Mouse (Mus musculus) megakaryocyte, embryonic 14.5 days (primary cell): Measurements from ENCODE around the gene Hdac7. TPM values are rescaled to one million over a fixed set of nuclear protein-coding genes. Genes with fewer than 3 reads are reported as not detected.
"Not testable (repeated sequence)": the region's sequence is repeated elsewhere in the genome, so short reads cannot be mapped to it uniquely, and the experiment has no call there.

Experiments used
- H3K27me3 ChIP-seq: replicated peaks from 2 replicates; pipeline ENCODE3; 2012; ENCODE audit warnings: inconsistent platforms
- H3K36me3 ChIP-seq: replicated peaks from 2 replicates; pipeline ENCODE3; 2012; ENCODE audit warnings: low read length, inconsistent platforms, mixed read lengths
- H3K4me1 ChIP-seq: 2 replicates; pipeline ENCODE4 v1.6.1; 2012; ENCODE audit warnings: inconsistent platforms
- H3K4me3 ChIP-seq: replicated peaks from 2 replicates; pipeline ENCODE3; 2012; ENCODE audit warnings: moderate library complexity, mild to moderate bottlenecking, inconsistent platforms
- H3K9me3 ChIP-seq: 2 replicates; pipeline ENCODE4 v1.6.1; 2012; ENCODE audit warnings: inconsistent platforms
- FLI1 ChIP-seq: IDR thresholded peaks from 2 replicates; pipeline ENCODE4 v1.6.1; 2012; ENCODE audit warnings: low read length, inconsistent platforms, mixed read lengths
- GATA1 ChIP-seq: IDR thresholded peaks from 3 replicates; pipeline ENCODE4 v1.6.1; 2012; ENCODE audit warnings: mixed read lengths, low read length, inconsistent platforms, borderline replicate concordance
- polyA plus RNA-seq: library from polyadenylated mRNA; stranded (reverse); fragments of >175 nt; gene quantifications from 2 replicates; pipeline ENCODE4 v1.2.3, GENCODE M21; 2012; ENCODE audit warnings: low replicate concordance; ENCODE audit not compliant: insufficient read depth

The Hdac7 gene
- polyA plus RNA-seq, 1 experiment: 31.2 TPM

DNA sequence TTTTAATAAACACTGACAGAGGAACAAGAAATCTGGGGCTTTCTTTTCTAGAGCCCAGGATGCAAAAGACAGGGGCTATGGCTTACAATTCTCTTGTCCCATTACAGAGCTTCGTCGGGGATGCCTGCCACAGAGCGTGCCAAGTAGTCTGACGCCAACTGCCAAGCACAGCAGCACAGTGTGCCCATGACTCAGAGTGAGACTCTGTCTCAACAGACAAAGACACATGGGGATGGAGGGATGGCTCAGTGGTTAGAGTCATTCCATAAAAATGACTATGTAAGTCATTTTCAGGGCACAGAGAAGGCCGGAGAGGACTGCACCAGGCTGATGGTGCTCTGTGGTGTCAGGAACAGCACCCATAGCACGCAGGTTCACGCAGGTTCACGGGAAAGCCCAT lies 27.9 kb upstream of the Hdac7 start:
- TF ChIP-seq GATA1: no peak
- no peak for TF ChIP-seq FLI1
- peaks cover 13% of the 10 kb centered on the region; the same call in 1 of the 2 replicates for H3K4me1 ChIP-seq
- 0 out of 2 replicates have a peak, but pooled peaks cover under 1% of the 10 kb centered on the region for H3K9me3 ChIP-seq
- no peak overlapping the region for H3K4me3 ChIP-seq
- no peaks in the 10 kb centered on the region for H3K36me3 ChIP-seq
- H3K27me3 ChIP-seq: peaks cover 24% of the 10 kb centered on the region

- Histone ChIP-seq H3K4me1 (peaks cover 13% of the 10 kb centered on the region; the same call in 1 of the 2 replicates), H3K36me3 (peaks cover 3% of the 10 kb centered on the region), H3K4me3 (no peak overlapping the region), H3K9me3 (peaks cover 8% of the 10 kb centered on the region), H3K27me3 (peaks cover 20% of the 10 kb centered on the region)
- TF ChIP-seq GATA1: no peak
- TF ChIP-seq FLI1: no peak
Observed at GRCm38 (mm10) chr15:97871055-97872030, 27.0 kb upstream of the Hdac7 start.

DNA sequence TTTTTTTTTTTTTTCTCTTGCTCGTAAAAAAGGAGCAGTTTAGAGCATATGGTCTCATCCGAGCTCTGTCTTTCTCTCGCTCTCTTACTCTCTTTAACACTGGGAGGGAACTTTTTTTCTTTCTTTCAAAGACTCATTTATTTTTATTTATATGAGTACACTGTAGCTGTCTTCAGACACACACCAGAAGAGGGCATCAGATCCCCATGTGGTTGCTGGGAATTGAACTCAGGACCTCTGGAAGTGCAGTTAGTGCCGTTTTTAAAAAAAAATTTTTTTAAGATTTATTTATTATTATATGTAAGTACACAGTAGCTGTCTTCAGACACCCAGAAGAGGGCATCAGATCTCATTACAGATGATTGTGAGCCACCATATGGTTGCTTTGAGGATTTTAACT lies 25.8 kb upstream of the Hdac7 start:
- Histone ChIP-seq H3K27me3 (peaks cover 13% of the 10 kb centered on the region), H3K4me1 (peaks cover 10% of the 10 kb centered on the region), H3K9me3 (peaks cover 12% of the 10 kb centered on the region)
- H3K36me3 ChIP-seq, H3K4me3 ChIP-seq: not testable (repeated sequence)

DNA sequence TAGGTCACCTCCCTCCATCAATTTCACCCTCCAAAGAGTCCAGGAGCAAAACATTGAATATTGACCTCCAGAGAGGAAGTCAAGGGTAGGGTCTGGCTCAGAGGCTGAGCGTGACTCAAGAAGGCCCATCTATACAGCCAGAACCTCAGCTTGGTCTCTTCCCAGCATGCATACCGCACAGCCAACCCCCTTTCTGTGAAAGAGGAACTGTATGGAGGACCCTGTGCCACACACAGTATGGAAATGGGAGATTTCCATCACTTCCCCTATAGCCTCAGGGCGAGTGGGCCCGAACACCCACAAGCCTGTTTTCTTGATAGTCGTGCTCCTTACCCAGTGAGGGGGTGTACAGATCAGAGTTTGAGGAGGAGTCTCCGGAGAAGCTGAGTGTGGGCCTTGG lies 24.7 kb upstream of the Hdac7 start:
- H3K9me3 ChIP-seq: peaks cover 12% of the 10 kb centered on the region
- peaks cover 11% of the 10 kb centered on the region for H3K27me3 ChIP-seq
- H3K4me3 ChIP-seq: no peak overlapping the region
- peaks cover 18% of the 10 kb centered on the region for H3K4me1 ChIP-seq
- peaks cover 5% of the 10 kb centered on the region for H3K36me3 ChIP-seq
- TF ChIP-seq GATA1 (no peak), FLI1 (no peak)

- H3K27me3 ChIP-seq: peaks cover 9% of the 10 kb centered on the region
- peaks cover 5% of the 10 kb centered on the region for H3K36me3 ChIP-seq
- peaks cover 13% of the 10 kb centered on the region for H3K4me1 ChIP-seq
- TF ChIP-seq FLI1: no peak
- TF ChIP-seq GATA1: no peak
- H3K9me3 ChIP-seq: peaks cover 12% of the 10 kb centered on the region
- no peak overlapping the region for H3K4me3 ChIP-seq
Observed at GRCm38 (mm10) chr15:97865988-97866387, 21.7 kb upstream of the Hdac7 start.

GRCm38 (mm10) chr15:97865175-97865574 lies 20.9 kb upstream of the Hdac7 start:
- H3K9me3 ChIP-seq: peaks cover 14% of the 10 kb centered on the region
- peaks cover 5% of the 10 kb centered on the region for H3K36me3 ChIP-seq
- peaks cover 9% of the 10 kb centered on the region for H3K27me3 ChIP-seq
- H3K4me3 ChIP-seq: peak overlapping the region; percentile 31
- H3K4me1 ChIP-seq: peaks cover 11% of the 10 kb centered on the region
- TF ChIP-seq FLI1: no peak
- no peak for TF ChIP-seq GATA1

DNA sequence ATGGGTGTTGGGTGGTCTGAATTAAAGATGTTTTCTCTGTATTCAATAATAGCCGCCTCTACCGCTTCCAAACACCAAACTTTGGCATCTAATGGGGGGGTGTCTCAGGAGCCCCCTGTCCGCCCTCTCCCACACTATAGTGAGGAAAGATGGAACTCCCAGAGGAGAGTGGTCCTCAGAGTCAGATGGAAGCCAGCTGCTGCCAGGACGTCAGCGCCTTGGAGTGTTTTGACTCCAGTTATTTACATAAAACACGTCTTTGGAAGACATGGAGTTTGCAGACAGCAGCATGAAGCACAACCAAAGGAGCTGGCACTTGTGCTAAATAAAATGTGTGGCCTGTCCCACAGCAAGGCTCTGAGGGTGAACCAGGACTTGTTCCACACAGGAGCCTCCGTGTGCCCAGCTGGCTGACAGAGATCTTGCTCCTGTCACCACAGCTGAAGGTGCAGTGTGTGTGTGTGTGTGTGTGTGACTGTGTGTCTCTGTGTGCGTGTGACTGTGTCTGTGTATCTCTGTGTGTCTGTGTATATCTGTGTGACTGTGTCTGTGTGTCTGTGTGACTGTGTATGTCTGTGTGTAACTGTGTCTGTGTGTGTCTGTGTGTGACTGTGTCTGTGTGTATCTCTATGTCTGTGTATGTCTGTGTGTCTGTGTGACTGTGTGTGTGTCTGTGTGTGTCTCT lies 20.2 kb upstream of the Hdac7 start:
- Histone ChIP-seq H3K4me1 (peaks cover 11% of the 10 kb centered on the region), H3K4me3 (no peak overlapping the region), H3K9me3 (peaks cover 19% of the 10 kb centered on the region), H3K36me3 (peaks cover 5% of the 10 kb centered on the region), H3K27me3 (peaks cover 11% of the 10 kb centered on the region)
- TF ChIP-seq GATA1 (no peak), FLI1 (no peak)

DNA sequence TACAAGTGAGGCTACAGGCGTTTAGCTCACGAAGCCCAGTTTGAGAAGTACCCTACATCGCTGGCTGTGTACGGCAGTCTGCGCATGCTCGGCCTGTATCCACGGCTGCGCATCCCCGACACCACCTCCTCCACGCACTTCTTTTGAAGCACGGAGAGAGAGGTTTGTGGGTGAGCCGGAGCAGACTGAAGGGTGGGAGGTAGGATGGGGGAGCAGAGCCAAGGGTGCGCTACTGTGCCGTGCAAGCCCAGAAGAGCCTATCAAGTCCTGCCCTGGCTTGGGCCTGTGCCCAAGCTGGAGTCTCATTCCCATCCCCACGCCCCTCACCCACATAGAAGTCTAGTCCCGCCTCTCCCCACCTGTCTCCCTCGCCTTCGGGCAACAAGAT lies 19.2 kb upstream of the Hdac7 start:
- H3K4me1 ChIP-seq: peaks cover 11% of the 10 kb centered on the region
- peaks cover 5% of the 10 kb centered on the region for H3K36me3 ChIP-seq
- peaks cover 19% of the 10 kb centered on the region for H3K27me3 ChIP-seq
- H3K4me3 ChIP-seq: no peak overlapping the region
- H3K9me3 ChIP-seq: peaks cover 19% of the 10 kb centered on the region
- TF ChIP-seq FLI1 (no peak), GATA1 (no peak)

- TF ChIP-seq GATA1: no peak
- no peak for TF ChIP-seq FLI1
- peaks cover 19% of the 10 kb centered on the region for H3K9me3 ChIP-seq
- H3K36me3 ChIP-seq: peaks cover 5% of the 10 kb centered on the region
- peaks cover 20% of the 10 kb centered on the region for H3K27me3 ChIP-seq
- peaks cover 11% of the 10 kb centered on the region for H3K4me1 ChIP-seq
- no peak overlapping the region for H3K4me3 ChIP-seq
Observed at GRCm38 (mm10) chr15:97862881-97863493, 18.7 kb upstream of the Hdac7 start.

DNA sequence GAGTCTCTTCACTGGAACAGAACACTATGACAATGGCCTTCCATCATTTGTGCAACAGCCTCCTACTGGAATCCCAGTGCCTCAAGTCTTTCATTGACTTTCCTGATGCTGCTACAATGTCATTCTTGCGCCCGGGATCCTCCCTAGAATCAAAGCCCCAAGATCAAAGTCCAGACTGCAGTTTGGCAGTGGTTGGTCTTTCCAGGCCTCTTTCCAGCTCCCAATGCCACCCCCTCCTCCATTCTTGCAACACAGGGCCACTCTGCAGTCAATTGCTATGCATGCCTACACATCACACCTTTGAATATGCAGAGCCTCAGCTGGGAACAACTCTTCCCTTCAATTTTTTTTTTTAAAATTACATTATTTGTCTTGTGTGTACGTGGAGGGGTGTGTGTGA lies 16.1 kb upstream of the Hdac7 start:
- TF ChIP-seq GATA1: no peak
- no peak for TF ChIP-seq FLI1
- Histone ChIP-seq H3K36me3 (no peaks in the 10 kb centered on the region), H3K9me3 (peaks cover 16% of the 10 kb centered on the region)

More for the DNA sequence above, 16.1 kb upstream of the Hdac7 start:
- H3K4me1 ChIP-seq: peaks cover 10% of the 10 kb centered on the region
- H3K27me3 ChIP-seq: peaks cover 44% of the 10 kb centered on the region
- H3K4me3 ChIP-seq: no peak overlapping the region
